Mouse (Mus musculus): ENCODE data around the gene Specc1l. TPM values are rescaled to one million over a fixed set of nuclear protein-coding genes. Genes with fewer than 3 reads are reported as not detected.
"Not testable (repeated sequence)": the region's sequence is repeated elsewhere in the genome, so short reads cannot be mapped to it uniquely, and the experiment has no call there.

The Specc1l gene
- total RNA-seq, 1 experiment from 2014 or later: 43.6 TPM

- no peak for DNase-seq
These were observed 70.8 kb downstream of the Specc1l start for GRCm38 (mm10) chr10:75282648-75283047.

DNA sequence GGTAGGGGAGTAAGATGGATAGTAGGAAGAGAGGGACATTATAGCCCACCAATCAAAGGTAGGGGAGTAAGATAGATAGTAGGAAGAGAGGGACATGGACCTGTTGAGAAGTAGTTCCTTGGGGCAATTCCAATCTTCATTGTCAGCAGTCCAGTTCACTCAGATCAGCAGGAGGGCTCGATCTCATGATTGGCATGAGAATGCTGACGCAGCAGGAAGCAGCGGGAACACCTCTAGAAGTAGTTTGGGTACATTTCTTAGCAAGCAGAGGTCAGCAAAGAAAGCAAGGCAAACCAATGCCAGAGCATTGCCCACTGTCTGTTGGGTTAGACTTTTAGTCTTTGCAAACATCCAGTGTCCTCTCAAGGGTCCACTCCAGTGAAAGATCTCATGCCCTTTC, 71.9 kb downstream of the Specc1l start:
- DNase-seq: no peak

- DNase-seq: no peak
These were observed 76.7 kb downstream of the Specc1l start for GRCm38 (mm10) chr10:75288579-75288978.

- DNase-seq: no peak
These were observed 77.5 kb downstream of the Specc1l start for GRCm38 (mm10) chr10:75289392-75289791.

GRCm38 (mm10) chr10:75290650-75291049, 78.8 kb downstream of the Specc1l start:
- no peak for DNase-seq

GRCm38 (mm10) chr10:75291338-75291737, 79.5 kb downstream of the Specc1l start:
- no peak for DNase-seq

DNA sequence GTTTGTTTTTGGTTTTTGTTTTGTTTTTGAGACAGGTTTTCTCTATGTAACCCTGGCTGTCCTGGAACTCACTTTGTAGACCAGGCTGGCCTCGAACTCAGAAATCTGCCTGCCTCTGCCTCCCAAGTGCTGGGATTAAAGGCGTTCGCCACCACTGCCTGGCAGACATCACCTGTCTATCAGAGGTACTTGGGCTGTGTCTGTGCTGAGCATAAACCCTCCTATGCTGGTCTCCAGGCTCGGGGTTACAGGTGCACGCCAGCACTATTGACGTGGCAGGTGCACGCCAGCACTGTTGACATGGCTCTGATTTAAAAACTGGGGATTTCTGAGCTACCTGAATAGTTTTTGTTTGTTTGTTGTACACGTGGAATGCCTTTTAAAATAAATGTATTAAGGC, 80.3 kb downstream of the Specc1l start:
- not testable (repeated sequence) for DNase-seq

- DNase-seq: no peak
These were observed 81.4 kb downstream of the Specc1l start for GRCm38 (mm10) chr10:75293288-75293687.

DNA sequence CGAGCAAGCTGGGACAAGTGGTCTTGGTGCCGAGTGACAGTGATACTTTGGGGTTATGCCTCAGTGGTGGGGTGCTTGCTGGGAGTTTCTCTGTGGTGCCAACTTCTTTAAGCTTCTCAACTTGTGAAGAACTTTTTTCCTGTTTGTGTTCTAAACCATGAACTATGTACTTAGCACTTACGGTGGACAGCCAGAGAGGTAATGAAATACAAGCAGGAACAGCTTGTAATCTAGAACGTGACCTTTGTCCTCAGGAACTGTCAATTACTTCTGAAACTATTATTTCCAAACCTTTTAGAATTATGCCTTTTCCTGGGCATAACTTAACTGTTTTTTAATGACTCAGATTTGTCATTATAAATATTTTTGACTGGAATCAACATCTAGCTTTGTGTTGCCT, 82.5 kb downstream of the Specc1l start:
- no peak for DNase-seq

- no peak for DNase-seq
These were observed 83.1 kb downstream of the Specc1l start for GRCm38 (mm10) chr10:75294926-75295325.

DNA sequence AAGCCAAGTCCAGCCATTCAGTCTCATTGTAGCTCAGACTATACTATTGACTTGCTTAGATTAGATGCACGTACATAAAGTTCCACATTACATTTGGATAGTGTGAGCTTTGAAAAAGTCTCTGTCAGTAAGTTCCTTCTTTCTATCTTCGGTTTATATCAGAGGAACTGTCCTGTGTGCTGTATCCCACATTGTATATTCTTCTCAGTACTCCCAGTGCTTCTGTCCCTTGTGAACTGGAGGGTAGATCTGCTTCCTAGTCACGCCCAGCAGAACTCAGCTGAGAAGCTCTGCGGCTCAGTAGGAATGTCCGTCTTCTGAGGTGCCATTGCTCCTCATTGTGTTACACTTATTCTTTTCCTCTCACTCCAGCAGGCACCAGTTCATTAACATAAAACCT, 86.7 kb downstream of the Specc1l start:
- no peak for DNase-seq

- peak; percentile 85 for DNase-seq
These were observed 88.0 kb downstream of the Specc1l start for GRCm38 (mm10) chr10:75299785-75300418.

GRCm38 (mm10) chr10:75301195-75301806, 89.4 kb downstream of the Specc1l start:
- no peak for DNase-seq

- DNase-seq: no peak
These were observed 90.1 kb downstream of the Specc1l start for GRCm38 (mm10) chr10:75301937-75302336.

DNA sequence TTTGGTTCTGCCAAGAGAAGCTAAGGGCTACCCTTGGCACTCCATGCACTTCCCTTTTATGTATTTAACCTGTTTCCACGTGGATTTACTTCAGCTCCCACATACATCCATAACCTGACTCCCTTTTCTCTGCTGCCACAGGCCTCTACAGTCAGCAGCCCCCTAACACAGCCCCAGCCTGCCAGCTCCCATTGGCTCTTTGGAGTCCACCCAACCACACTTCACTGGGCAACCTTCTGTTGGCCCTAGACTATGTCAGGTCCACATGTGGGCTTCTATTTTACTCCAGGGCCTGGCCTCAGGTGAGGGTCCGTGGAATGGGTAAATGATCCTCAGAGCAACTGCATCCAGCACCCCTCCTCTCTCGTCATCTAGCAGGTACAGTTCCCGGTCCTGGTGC, 90.7 kb downstream of the Specc1l start:
- no peak for DNase-seq

- DNase-seq: no peak
These were observed 91.6 kb downstream of the Specc1l start for GRCm38 (mm10) chr10:75303324-75304048.

DNA sequence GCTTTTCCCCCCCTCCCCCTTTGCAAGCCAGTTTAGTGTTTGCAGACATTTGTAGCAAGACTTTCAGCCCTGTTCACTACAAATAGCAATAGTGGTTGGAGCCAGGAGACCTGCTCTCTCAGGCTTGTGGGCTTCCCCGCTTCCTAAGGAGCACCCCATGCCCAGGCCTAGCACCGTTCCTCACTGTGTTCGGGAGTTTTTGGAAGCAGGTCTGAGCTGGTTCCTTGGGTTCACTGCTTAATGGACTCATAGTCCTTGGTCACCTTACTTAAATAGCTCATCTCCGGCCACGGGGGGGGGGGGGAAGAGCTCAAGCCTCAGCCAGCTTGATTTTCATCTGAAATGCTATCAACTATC, 92.2 kb downstream of the Specc1l start:
- DNase-seq: no peak

DNA sequence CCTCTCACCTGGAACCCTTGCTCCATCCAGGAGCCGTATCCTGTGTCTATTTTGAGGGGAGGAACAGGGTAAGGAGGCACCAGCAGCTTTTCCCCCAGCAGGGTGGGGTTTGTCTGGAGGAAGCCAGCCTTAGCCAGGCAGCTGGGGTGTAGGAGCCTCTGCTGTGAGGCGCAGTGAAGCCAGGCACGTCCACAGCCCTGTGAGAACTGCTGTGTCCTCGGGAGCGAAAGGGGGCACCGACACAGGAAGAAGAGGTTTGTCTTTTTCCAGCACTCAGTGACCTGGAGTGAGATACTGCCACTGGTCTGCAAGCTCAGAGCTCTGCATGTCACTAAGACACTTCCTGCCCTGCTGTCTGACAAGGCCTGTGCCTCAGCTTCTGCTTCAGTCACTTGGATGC, 92.5 kb downstream of the Specc1l start:
- DNase-seq: peak; percentile 47

- DNase-seq: no peak
These were observed 95.3 kb downstream of the Specc1l start for GRCm38 (mm10) chr10:75307130-75307529.

DNA sequence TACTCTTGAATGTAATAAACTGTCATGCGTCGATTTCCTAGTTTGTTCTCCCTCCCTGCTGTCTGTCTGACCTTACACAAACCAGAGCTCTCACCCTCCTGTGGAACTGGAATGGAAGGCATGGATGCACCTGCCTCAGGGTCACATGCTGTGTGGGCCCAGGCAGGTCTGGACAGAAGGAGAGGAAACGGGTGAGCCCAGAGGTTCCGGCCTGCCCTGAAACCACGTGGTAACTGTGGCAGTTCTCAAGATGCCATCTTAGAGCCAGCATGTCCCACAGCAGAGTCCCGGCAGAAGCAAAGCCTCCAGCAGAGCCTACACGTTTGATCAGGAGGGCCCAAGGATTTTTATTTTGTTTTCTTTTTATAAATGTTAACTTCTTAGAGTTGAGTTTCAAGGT, 100.5 kb downstream of the Specc1l start:
- DNase-seq: no peak

- DNase-seq: peak; percentile 62
These were observed 102.5 kb downstream of the Specc1l start for GRCm38 (mm10) chr10:75314190-75314980.

- no peak for DNase-seq
These were observed 103.9 kb downstream of the Specc1l start for GRCm38 (mm10) chr10:75315756-75316155.

GRCm38 (mm10) chr10:75316472-75316871, 104.6 kb downstream of the Specc1l start:
- DNase-seq: no peak

DNA sequence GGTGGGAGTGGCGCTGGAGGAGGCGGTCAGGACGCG, 104.8 kb downstream of the Specc1l start, which contains the start of gene Adora2a:
TSS of gene Adora2a (plus strand) at position 6 of the 36 bp plus-strand sequence.
- no peak for DNase-seq
